Mouse (Mus musculus): ENCODE measurements around the gene Pkd1. TPM values are rescaled to one million over a fixed set of nuclear protein-coding genes. Genes with fewer than 3 reads are reported as not detected.

Gene Pkd1
- polyA plus RNA-seq (2017; shearing (Covaris generic)) = 50.6 TPM

GRCm38 (mm10) chr17:24549618-24550415 is at the start of gene Pkd1:
TSS of gene Pkd1 (plus strand) at chr17:24549834.

GRCm38 (mm10) chr17:24527723-24528559 is 21.7 kb upstream of the Pkd1 start, which contains the start of gene Traf7:
TSS of gene Traf7 (minus strand) at chr17:24527938.

GRCm38 (mm10) chr17:24534160-24534718 is 15.4 kb upstream of the Pkd1 start, which contains the start of gene Rab26:
TSS of gene Rab26 (minus strand) at chr17:24534210.

GRCm38 (mm10) chr17:24632167-24632812 is 82.7 kb downstream of the Pkd1 start, which contains the start of the genes Tsc2 and Nthl1:
TSS of gene Tsc2 (minus strand) at chr17:24632630.
TSS of gene Nthl1 (plus strand) at chr17:24632680.

Other genes with a start within 250 kb of the Pkd1 start
- 0.20 TPM for gene Abca17, start 198.8 kb upstream of the Pkd1 start, polyA plus RNA-seq (2017; shearing (Covaris generic))
- 29.9 TPM for gene Abca3, start 197.9 kb upstream of the Pkd1 start, polyA plus RNA-seq (2017; shearing (Covaris generic))
- 197 TPM for gene Rnps1, start 135.3 kb upstream of the Pkd1 start, polyA plus RNA-seq (2017; shearing (Covaris generic))
- gene Eci1, start 123.2 kb upstream of the Pkd1 start, polyA plus RNA-seq (2017; shearing (Covaris generic)) = 75.0 TPM
- gene Dnase1l2, start 106.7 kb upstream of the Pkd1 start, polyA plus RNA-seq (2017; shearing (Covaris generic)) = 3.2 TPM
- gene E4f1, start 79.5 kb upstream of the Pkd1 start, polyA plus RNA-seq (2017; shearing (Covaris generic)) = 107 TPM
- gene Pgp, start 79.4 kb upstream of the Pkd1 start, polyA plus RNA-seq (2017; shearing (Covaris generic)) = 42.3 TPM
- 0.31 TPM for gene Bricd5, start 76.0 kb upstream of the Pkd1 start, polyA plus RNA-seq (2017; shearing (Covaris generic))
- 26.4 TPM for gene Mlst8, start 70.8 kb upstream of the Pkd1 start, polyA plus RNA-seq (2017; shearing (Covaris generic))
- 0.18 TPM for gene Caskin1, start 61.2 kb upstream of the Pkd1 start, polyA plus RNA-seq (2017; shearing (Covaris generic))
- gene Traf7, start 21.9 kb upstream of the Pkd1 start, polyA plus RNA-seq (2017; shearing (Covaris generic)) = 84.8 TPM
- 4.5 TPM for gene Rab26, start 15.6 kb upstream of the Pkd1 start, polyA plus RNA-seq (2017; shearing (Covaris generic))
- 46.5 TPM for gene Tsc2, start 82.8 kb downstream of the Pkd1 start, polyA plus RNA-seq (2017; shearing (Covaris generic))
- gene Nthl1, start 82.8 kb downstream of the Pkd1 start, polyA plus RNA-seq (2017; shearing (Covaris generic)) = 7.4 TPM
- gene Slc9a3r2, start 100.5 kb downstream of the Pkd1 start, polyA plus RNA-seq (2017; shearing (Covaris generic)) = 0.26 TPM
- not detected for gene Npw, start 108.6 kb downstream of the Pkd1 start, polyA plus RNA-seq (2017; shearing (Covaris generic))
- gene Zfp598, start 119.9 kb downstream of the Pkd1 start, polyA plus RNA-seq (2017; shearing (Covaris generic)) = 22.6 TPM
- 0.44 TPM for gene Syngr3, start 140.1 kb downstream of the Pkd1 start, polyA plus RNA-seq (2017; shearing (Covaris generic))
- gene Gfer, start 146.3 kb downstream of the Pkd1 start, polyA plus RNA-seq (2017; shearing (Covaris generic)) = 42.2 TPM
- 3.2 TPM for gene Noxo1, start 146.4 kb downstream of the Pkd1 start, polyA plus RNA-seq (2017; shearing (Covaris generic))
- gene Tbl3, start 157.8 kb downstream of the Pkd1 start, polyA plus RNA-seq (2017; shearing (Covaris generic)) = 64.1 TPM
- gene Rnf151, start 168.2 kb downstream of the Pkd1 start, polyA plus RNA-seq (2017; shearing (Covaris generic)) = not detected
- gene Rps2, start 168.3 kb downstream of the Pkd1 start, polyA plus RNA-seq (2017; shearing (Covaris generic)) = 779 TPM
- gene Ndufb10, start 174.6 kb downstream of the Pkd1 start, polyA plus RNA-seq (2017; shearing (Covaris generic)) = 194 TPM
- not detected for gene Rpl3l, start 178.0 kb downstream of the Pkd1 start, polyA plus RNA-seq (2017; shearing (Covaris generic))
- gene Msrb1, start 186.8 kb downstream of the Pkd1 start, polyA plus RNA-seq (2017; shearing (Covaris generic)) = 16.4 TPM
- gene Hs3st6, start 203.2 kb downstream of the Pkd1 start, polyA plus RNA-seq (2017; shearing (Covaris generic)) = not detected